Comparison of ENCODE assay signal across 9 mouse cellular contexts in the genomic region with DNA sequence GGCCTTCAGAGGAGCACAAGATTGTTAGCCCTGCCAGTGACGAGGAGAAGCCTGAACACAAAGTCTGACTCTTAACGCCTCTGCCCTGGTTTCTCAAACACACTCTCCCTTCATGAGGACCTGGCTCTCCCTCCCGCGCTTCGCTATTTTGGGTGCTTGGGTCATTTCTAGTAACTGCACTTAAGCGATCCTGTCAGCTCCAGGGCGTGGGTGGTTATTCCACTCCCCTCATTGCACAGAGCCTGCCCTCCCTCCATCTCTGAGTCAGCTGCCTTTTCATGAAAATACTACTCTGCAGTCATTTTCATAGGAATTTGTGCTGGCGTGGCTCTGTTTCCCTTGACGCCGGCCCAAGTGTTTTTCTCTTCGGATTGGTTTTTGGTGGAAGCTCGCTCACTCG. TPM values are rescaled to one million over a fixed set of nuclear protein-coding genes. Genes with fewer than 3 reads are reported as not detected.
DNase-seq lines count a peak whose midpoint lies in the region; ATAC-seq lines count a peak whose summit lies in the region.
"Had no signal": no experiment of that assay in that cellular context is flagged by ENCODE, and none has a peak within 500 bp of the region (broad histone marks: within the 10 kb centered on the region; RNA-seq: fewer than 3 reads in every experiment).

No protein-coding gene starts in this region.

- no peaks in the 10 kb centered on the region for H3K27me3 ChIP-seq in heart, embryonic 11.5 days (ENCODE audit: control insufficient read depth, insufficient read depth, low read length)
- no peaks in the 10 kb centered on the region for H3K27me3 ChIP-seq in embryonic facial prominence, embryonic 14.5 days (replicated peaks; ENCODE audit: control insufficient read depth, insufficient read depth, low read length)
- no peaks in the 10 kb centered on the region for H3K27me3 ChIP-seq in midbrain, embryonic 15.5 days (replicated peaks)

- H3K4me1 ChIP-seq in heart, embryonic 11.5 days (ENCODE audit: control insufficient read depth, insufficient read depth, low read length): 0 out of 2 replicates have a peak, but pooled peaks cover 4% of the 10 kb centered on the region
- no peaks in the 10 kb centered on the region for H3K4me1 ChIP-seq in embryonic facial prominence, embryonic 14.5 days (ENCODE audit: control insufficient read depth, insufficient read depth, low read length)
- no peaks in the 10 kb centered on the region for H3K4me1 ChIP-seq in midbrain, embryonic 15.5 days

- H3K4me2 ChIP-seq in heart, embryonic 11.5 days: no peak overlapping the region
- no peak overlapping the region for H3K4me2 ChIP-seq in embryonic facial prominence, embryonic 14.5 days (ENCODE audit: low read depth, low read length)
- no peak overlapping the region for H3K4me2 ChIP-seq in midbrain, embryonic 15.5 days

- H3K36me3 ChIP-seq in heart, embryonic 11.5 days (ENCODE audit: control insufficient read depth, insufficient read depth, low read length): no peaks in the 10 kb centered on the region
- no peaks in the 10 kb centered on the region for H3K36me3 ChIP-seq in embryonic facial prominence, embryonic 14.5 days (ENCODE audit: control insufficient read depth, insufficient read depth, low read length)
- no peaks in the 10 kb centered on the region for H3K36me3 ChIP-seq in midbrain, embryonic 15.5 days (replicated peaks)

- H3K9me3 ChIP-seq in heart, embryonic 11.5 days (replicated peaks; ENCODE audit: control insufficient read depth, low read length): no peaks in the 10 kb centered on the region
- no peaks in the 10 kb centered on the region for H3K9me3 ChIP-seq in embryonic facial prominence, embryonic 14.5 days (ENCODE audit: control insufficient read depth, low read length)
- H3K9me3 ChIP-seq in midbrain, embryonic 15.5 days: no peaks in the 10 kb centered on the region
- H3K9me3 ChIP-seq: megakaryocyte, embryonic 14.5 days had no signal

- H3K27ac ChIP-seq in heart, embryonic 11.5 days (ENCODE audit: low read depth, low read length): no peak overlapping the region
- peak overlapping the region; percentile 3; the same call in 1 of the 2 replicates for H3K27ac ChIP-seq in embryonic facial prominence, embryonic 14.5 days (replicated peaks; ENCODE audit: low read depth, low read length)
- no peak overlapping the region for H3K27ac ChIP-seq in midbrain, embryonic 15.5 days

- 71% methylated on average over 13 of the region's 13 CpGs for WGBS in heart, embryonic 11.5 days (ENCODE audit: insufficient replicate concordance)
- WGBS in embryonic facial prominence, embryonic 14.5 days: 35% methylated on average over 13 of the region's 13 CpGs
- WGBS in midbrain, embryonic 15.5 days: 83% methylated on average over 13 of the region's 13 CpGs

- no peak for ATAC-seq in heart, embryonic 11.5 days (replicated peaks; ENCODE audit: insufficient number of reproducible peaks, low FRiP score, low TSS enrichment)
- ATAC-seq in embryonic facial prominence, embryonic 14.5 days (ENCODE audit: low read depth): 0 out of 2 replicates have a peak, but pooled peaks have one; percentile 53
- no peak for ATAC-seq in midbrain, embryonic 15.5 days (replicated peaks)

- no peak overlapping the region for H3K9ac ChIP-seq in heart, embryonic 11.5 days (ENCODE audit: low read depth, low read length)
- no peak overlapping the region for H3K9ac ChIP-seq in embryonic facial prominence, embryonic 14.5 days (ENCODE audit: low read depth, low read length)
- H3K9ac ChIP-seq in midbrain, embryonic 15.5 days: no peak overlapping the region

- peak; percentile 90 for DNase-seq in heart, adult 11 months
- DNase-seq in embryonic facial prominence, embryonic 14.5 days (ENCODE audit: low spot score): peak; percentile 67
- DNase-seq in layer of hippocampus, adult 8-10 months (ENCODE audit: low spot score in 2 of 2): peak; percentile 30 to 41
- peak; percentile 40 for DNase-seq in lung, postnatal 36 days
- DNase-seq in ovary, postnatal 14 days (ENCODE audit: low spot score): no peak
- no peak for DNase-seq in thymus, postnatal 14 days

- H3K4me3 ChIP-seq in heart, embryonic 11.5 days (ENCODE audit: low read depth, low read length): no peak overlapping the region
- no peak overlapping the region for H3K4me3 ChIP-seq in embryonic facial prominence, embryonic 14.5 days (ENCODE audit: low read depth, low read length)
- no peak overlapping the region for H3K4me3 ChIP-seq in midbrain, embryonic 15.5 days

RNA-seq across cellular contexts. Expression of a gene that starts 13.2 kb away (rescaled TPM):
- 4.5 and 4.8 TPM in 2 replicates for polyA plus RNA-seq in heart, embryonic 11.5 days (2014; fragmentation: Nextera tagmentation; extraction: Ambion mirVana)
- polyA plus RNA-seq in embryonic facial prominence, embryonic 14.5 days (2014; fragmentation: Nextera tagmentation; extraction: Ambion mirVana): 8.4 and 9.1 TPM in 2 replicates
- total RNA-seq in layer of hippocampus, adult 8-10 months (2022): 1 to 10 TPM; 3.6 to 5.1 (median 4.4) TPM
- polyA plus RNA-seq in midbrain, embryonic 15.5 days (2015; fragmentation: Nextera tagmentation; extraction: Ambion mirVana): 2.6 and 2.8 TPM in 2 replicates

Comparison
In these comparisons a context has a peak if more than half of its experiments do, and no peak if none do; other contexts are left out.
1. DNase-seq: peak in heart, adult 11 months (single experiment), embryonic facial prominence, embryonic 14.5 days (single experiment), layer of hippocampus, adult 8-10 months (2 of 2) and lung, postnatal 36 days (single experiment); none in ovary, postnatal 14 days (single experiment) and thymus, postnatal 14 days (single experiment).